Mouse (Mus musculus) forebrain, postnatal 0 days (tissue): ENCODE measurements around the gene Mlh3. TPM values are rescaled to one million over a fixed set of nuclear protein-coding genes. Genes with fewer than 3 reads are reported as not detected.
A peak's percentile ranks its signal among the peaks of the same experiment; 100 is the strongest.
"Not testable (repeated sequence)": the region's sequence is repeated elsewhere in the genome, so short reads cannot be mapped to it uniquely, and the experiment has no call there.

ENCODE experiments used
- ATAC-seq: fragments of 200-750 bp; cut with Nextera tagmentation; 2 replicates; pipeline ENCODE4 v1.8.0; 2017; ENCODE audit warnings: mild to moderate bottlenecking, moderate library complexity
- DNase-seq: peaks from one replicate; pipeline ENCODE4 v3.0.0-alpha.2; 2015
- H3K27ac ChIP-seq: fragments of 300-500 bp; sonication (generic); 2 replicates; pipeline ENCODE4 v1.5.1; 2014; ENCODE audit warnings: low read depth, mild to moderate bottlenecking, antibody characterized with exemption, low read length, moderate library complexity, mixed read lengths
- H3K27me3 ChIP-seq: fragments of 300-500 bp; sonication (generic); 2 replicates; pipeline ENCODE4 v1.6.1; 2014; ENCODE audit warnings: mild to moderate bottlenecking, low read length, mixed read lengths; ENCODE audit not compliant: insufficient read depth
- H3K36me3 ChIP-seq: fragments of 300-500 bp; sonication (generic); 2 replicates; pipeline ENCODE4 v1.6.1; 2014; ENCODE audit warnings: mild to moderate bottlenecking, moderate library complexity; ENCODE audit not compliant: insufficient read depth
- H3K4me1 ChIP-seq: fragments of 300-500 bp; sonication (generic); 2 replicates; pipeline ENCODE4 v1.6.1; 2014; ENCODE audit warnings: antibody characterized with exemption; ENCODE audit not compliant: insufficient read depth
- H3K4me2 ChIP-seq: fragments of 300-500 bp; sonication (generic); 2 replicates; pipeline ENCODE4 v1.6.1; 2014; ENCODE audit warnings: low read depth, mild to moderate bottlenecking, moderate library complexity
- H3K4me3 ChIP-seq: fragments of 300-500 bp; sonication (generic); 2 replicates; pipeline ENCODE4 v1.5.1; 2014; ENCODE audit warnings: low read depth, low read length, mixed read lengths
- H3K9ac ChIP-seq: fragments of 300-500 bp; sonication (generic); 2 replicates; pipeline ENCODE4 v1.6.1; 2014; ENCODE audit warnings: mild to moderate bottlenecking
- H3K9me3 ChIP-seq: fragments of 300-500 bp; sonication (generic); 2 replicates; pipeline ENCODE4 v1.6.1; 2016; ENCODE audit warnings: low read length
- CTCF ChIP-seq: sonication (generic); IDR thresholded peaks from 2 replicates; pipeline ENCODE4 v1.5.1; 2016; ENCODE audit warnings: antibody characterized with exemption, control low read depth, low read depth
- WGBS: fragments of 180-500 bp; shearing (Covaris S2); extraction: QIAGEN DNeasy Blood & Tissue Kit; methylation state at CpG from one replicate; pipeline ENCODE4 v1.1.7; 2014; 5-methylcytosine and 5-hydroxymethylcytosine counted together
- polyA plus RNA-seq: library from polyadenylated mRNA; unstranded; fragments of >200 nt; fragmentation: Nextera tagmentation; extraction: Ambion mirVana; gene quantifications from 2 replicates; pipeline ENCODE4 v1.2.1, GENCODE M21; 2015
- total RNA-seq: library from RNA; depleted of rRNA; stranded (reverse); fragments of >200 nt; gene quantifications from 2 replicates; pipeline ENCODE4 v1.2.3, GENCODE M21; 2014

Mlh3 gene
- total and polyA plus RNA-seq, 2 experiments from 2014 or later = 5.8 to 10.5 TPM

GRCm38 (mm10) chr12:85289157-85290000 is 19.0 kb upstream of the Mlh3 start:
- H3K36me3 ChIP-seq = no peaks in the 10 kb centered on the region
- H3K27me3 ChIP-seq = no peaks in the 10 kb centered on the region
- ATAC-seq (no peak), DNase-seq (no peak)
- TF ChIP-seq CTCF = no peak
- WGBS = 54% methylated on average over 24 of the region's 24 CpGs
- H3K9ac ChIP-seq = peak overlapping the region; percentile 39
- peak overlapping the region; percentile 44 for H3K4me3 ChIP-seq
- no peaks in the 10 kb centered on the region for H3K9me3 ChIP-seq
- H3K4me1 ChIP-seq = 0 out of 2 replicates have a peak, but pooled peaks cover 5% of the 10 kb centered on the region
- no peak overlapping the region for H3K27ac ChIP-seq
- H3K4me2 ChIP-seq = peak overlapping the region; percentile 74

- Histone ChIP-seq H3K4me1 (0 out of 2 replicates have a peak, but pooled peaks cover 5% of the 10 kb centered on the region), H3K9ac (peak within 1 kb of the TSS; percentile 39), H3K27ac (peak within 1 kb of the TSS; percentile 29; the same call in 1 of the 2 replicates), H3K9me3 (no peaks in the 10 kb centered on the region), H3K36me3 (no peaks in the 10 kb centered on the region), H3K4me3 (peak within 1 kb of the TSS; percentile 44), H3K27me3 (no peaks in the 10 kb centered on the region), H3K4me2 (peak within 1 kb of the TSS; percentile 74)
- WGBS = 5% methylated on average over 30 of the region's 31 CpGs
- no peak for TF ChIP-seq CTCF
- DNase-seq (peak; percentile 81), ATAC-seq (peak; percentile 93)
Observed at GRCm38 (mm10) chr12:85288486-85289156, 18.2 kb upstream of the Mlh3 start, which contains the start of gene Zc2hc1c. Zc2hc1c (plus strand) TSS chr12:85288591.

- ATAC-seq = peak; percentile 43
- no peaks in the 10 kb centered on the region for H3K36me3 ChIP-seq
- no peaks in the 10 kb centered on the region for H3K9me3 ChIP-seq
- no peaks in the 10 kb centered on the region for H3K27me3 ChIP-seq
- H3K9ac ChIP-seq = peak within 1 kb of the TSS; percentile 39
- DNase-seq = peak; percentile 14
- 7% methylated on average over 21 of the region's 21 CpGs for WGBS
- H3K4me2 ChIP-seq = peak within 1 kb of the TSS; percentile 74
- H3K4me3 ChIP-seq = peak within 1 kb of the TSS; percentile 44
- H3K4me1 ChIP-seq = 0 out of 2 replicates have a peak, but pooled peaks cover 5% of the 10 kb centered on the region
- TF ChIP-seq CTCF = no peak
- H3K27ac ChIP-seq = peak within 1 kb of the TSS; percentile 29; the same call in 1 of the 2 replicates
Observed at GRCm38 (mm10) chr12:85287809-85288485, 17.5 kb upstream of the Mlh3 start, which contains the start of gene Acyp1. Acyp1 (minus strand) TSS chr12:85288438.

- H3K4me3 ChIP-seq = no peak overlapping the region
- no peak overlapping the region for H3K4me2 ChIP-seq
- no peaks in the 10 kb centered on the region for H3K27me3 ChIP-seq
- H3K27ac ChIP-seq = no peak overlapping the region
- 0 out of 2 replicates have a peak, but pooled peaks cover 5% of the 10 kb centered on the region for H3K4me1 ChIP-seq
- no peak overlapping the region for H3K9ac ChIP-seq
- no peaks in the 10 kb centered on the region for H3K36me3 ChIP-seq
- TF ChIP-seq CTCF = peak; percentile 67
- ATAC-seq = 0 out of 2 replicates have a peak, but pooled peaks have one; percentile 32
- H3K9me3 ChIP-seq = no peaks in the 10 kb centered on the region
- no peak for DNase-seq
- 37% methylated on average over 5 of the region's 5 CpGs for WGBS
Observed at GRCm38 (mm10) chr12:85286941-85287340, 16.5 kb upstream of the Mlh3 start.

GRCm38 (mm10) chr12:85284996-85285395 is 14.6 kb upstream of the Mlh3 start:
- no peak overlapping the region for H3K27ac ChIP-seq

GRCm38 (mm10) chr12:85284331-85284730 is 13.9 kb upstream of the Mlh3 start:
- no peak for TF ChIP-seq CTCF
- Histone ChIP-seq H3K9ac (no peak overlapping the region), H3K27me3 (no peaks in the 10 kb centered on the region), H3K9me3 (no peaks in the 10 kb centered on the region), H3K36me3 (no peaks in the 10 kb centered on the region), H3K4me1 (peaks cover 9% of the 10 kb centered on the region; the same call in 1 of the 2 replicates), H3K27ac (no peak overlapping the region), H3K4me3 (no peak overlapping the region), H3K4me2 (no peak overlapping the region)
- ATAC-seq (no peak), DNase-seq (no peak)
- 71% methylated on average over 8 of the region's 8 CpGs for WGBS

More at GRCm38 (mm10) chr12:85284996-85285395, 14.6 kb upstream of the Mlh3 start:
- no peaks in the 10 kb centered on the region for H3K9me3 ChIP-seq
- TF ChIP-seq CTCF = no peak
- no peak overlapping the region for H3K9ac ChIP-seq
- 92% methylated on average over 4 of the region's 4 CpGs for WGBS
- no peak overlapping the region for H3K4me3 ChIP-seq
- 0 out of 2 replicates have a peak, but pooled peaks cover 5% of the 10 kb centered on the region for H3K4me1 ChIP-seq
- DNase-seq (no peak), ATAC-seq (no peak)
- H3K4me2 ChIP-seq = no peak overlapping the region
- no peaks in the 10 kb centered on the region for H3K27me3 ChIP-seq
- no peaks in the 10 kb centered on the region for H3K36me3 ChIP-seq

- H3K4me3 ChIP-seq, H3K9me3 ChIP-seq, DNase-seq, ATAC-seq, H3K27ac ChIP-seq, H3K36me3 ChIP-seq, H3K4me1 ChIP-seq, H3K4me2 ChIP-seq, H3K9ac ChIP-seq, H3K27me3 ChIP-seq: not testable (repeated sequence)
- 63% methylated on average over 1 of the region's 4 CpGs for WGBS
Observed at GRCm38 (mm10) chr12:85281756-85282155, 11.4 kb upstream of the Mlh3 start.
